Mouse (Mus musculus) heart, embryonic 13.5 days (tissue): ENCODE results near the gene Spop. TPM values are rescaled to one million over a fixed set of nuclear protein-coding genes. Genes with fewer than 3 reads are reported as not detected.

ENCODE experiments used
- ATAC-seq: fragments of 200-750 bp; cut with Nextera tagmentation; 2 replicates; pipeline ENCODE4 v1.8.0; 2017; ENCODE audit warnings: moderate TSS enrichment; ENCODE audit not compliant: insufficient number of reproducible peaks, low FRiP score, low TSS enrichment; ENCODE audit errors: extremely low read depth
- H3K27ac ChIP-seq: fragments of 300-500 bp; sonication (generic); replicated peaks from 2 replicates; pipeline ENCODE4 v1.5.1; 2015; ENCODE audit warnings: moderate library complexity, mild to moderate bottlenecking, inconsistent platforms
- H3K27me3 ChIP-seq: fragments of 300-500 bp; sonication (generic); replicated peaks from 2 replicates; pipeline ENCODE4 v1.6.1; 2015; ENCODE audit warnings: mild to moderate bottlenecking, inconsistent platforms
- H3K36me3 ChIP-seq: fragments of 300-500 bp; sonication (generic); 2 replicates; pipeline ENCODE4 v1.6.1; 2015; ENCODE audit warnings: mild to moderate bottlenecking, inconsistent platforms
- H3K4me1 ChIP-seq: fragments of 300-500 bp; sonication (generic); 2 replicates; pipeline ENCODE4 v1.6.1; 2015; ENCODE audit warnings: inconsistent platforms
- H3K4me2 ChIP-seq: fragments of 300-500 bp; sonication (generic); 2 replicates; pipeline ENCODE4 v1.6.1; 2015; ENCODE audit warnings: inconsistent platforms, mild to moderate bottlenecking, moderate library complexity
- H3K4me3 ChIP-seq: fragments of 300-500 bp; sonication (generic); 2 replicates; pipeline ENCODE4 v1.5.1; 2015; ENCODE audit warnings: moderate library complexity, mild to moderate bottlenecking, inconsistent platforms
- H3K9ac ChIP-seq: fragments of 300-500 bp; sonication (generic); 2 replicates; pipeline ENCODE4 v1.6.1; 2015; ENCODE audit warnings: inconsistent platforms, mild to moderate bottlenecking, moderate library complexity
- H3K9me3 ChIP-seq: fragments of 300-500 bp; sonication (generic); 2 replicates; pipeline ENCODE4 v1.6.1; 2016; ENCODE audit warnings: inconsistent platforms
- WGBS: fragments of 180-500 bp; shearing (Covaris S2); methylation state at CpG from one replicate; pipeline ENCODE4 v1.1.7; 2015; ENCODE audit warnings: mixed read lengths; 5-methylcytosine and 5-hydroxymethylcytosine counted together
- polyA plus RNA-seq: library from polyadenylated mRNA; unstranded; fragments of >200 nt; fragmentation: Nextera tagmentation; extraction: Ambion mirVana; gene quantifications from 2 replicates; pipeline ENCODE4 v1.2.1, GENCODE M21; 2015

The Spop gene
- polyA plus RNA-seq, 1 experiment from 2014 or later, result 105 TPM

DNA sequence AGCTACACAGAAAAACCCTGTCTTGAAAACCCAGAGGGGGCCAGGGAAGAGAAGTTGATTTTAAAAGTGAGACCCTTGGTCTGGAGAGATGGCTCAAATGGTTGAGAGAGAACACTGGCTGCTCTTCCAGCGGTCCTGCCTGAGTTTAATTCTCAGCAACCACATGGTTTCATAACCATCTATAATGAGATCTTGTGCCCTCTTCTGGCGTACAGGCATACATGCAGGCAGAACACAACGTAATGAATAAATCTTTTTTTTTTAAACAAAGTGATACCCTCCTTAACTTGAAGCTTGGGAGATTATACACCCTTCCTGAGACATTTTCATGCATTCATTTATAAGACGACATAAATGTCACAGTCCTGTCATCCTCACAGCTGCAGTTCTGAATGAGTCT, 65.6 kb downstream of the Spop start:
- ATAC-seq, result no peak
- H3K36me3 ChIP-seq, result peaks cover 66% of the 10 kb centered on the region

DNA sequence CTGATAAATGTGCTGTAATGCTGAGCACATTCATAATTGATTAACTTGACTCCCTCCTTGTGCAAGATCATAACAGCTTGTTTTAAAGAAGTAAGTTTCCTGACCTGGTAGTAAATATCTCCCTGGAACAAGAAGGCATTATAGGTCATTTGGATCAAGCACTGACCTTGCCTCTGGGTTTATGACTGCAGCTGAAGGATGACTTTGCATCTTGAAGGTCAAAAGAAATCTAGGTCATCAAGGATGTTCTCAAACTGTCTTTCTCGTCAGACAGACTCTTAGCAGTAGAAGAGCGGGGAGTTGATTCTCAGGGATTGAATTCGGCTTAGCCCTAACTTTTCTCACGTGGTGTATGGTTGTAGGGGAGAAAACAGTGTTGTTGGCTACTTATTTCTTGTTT, 66.8 kb downstream of the Spop start:
- WGBS, result 85% methylated on average over 4 of the region's 4 CpGs
- Histone ChIP-seq H3K9me3 (no peaks in the 10 kb centered on the region), H3K27me3 (no peaks in the 10 kb centered on the region), H3K9ac (no peak overlapping the region), H3K4me1 (no peaks in the 10 kb centered on the region), H3K36me3 (peaks cover 66% of the 10 kb centered on the region), H3K27ac (no peak overlapping the region), H3K4me2 (no peak overlapping the region), H3K4me3 (no peak overlapping the region)
- ATAC-seq, result no peak

More for the DNA sequence above, 65.6 kb downstream of the Spop start:
- WGBS, result 83% methylated on average over 4 of the region's 4 CpGs
- Histone ChIP-seq H3K27ac (no peak overlapping the region), H3K27me3 (no peaks in the 10 kb centered on the region), H3K4me3 (no peak overlapping the region), H3K9ac (no peak overlapping the region), H3K9me3 (no peaks in the 10 kb centered on the region), H3K4me2 (no peak overlapping the region), H3K4me1 (no peaks in the 10 kb centered on the region)

DNA sequence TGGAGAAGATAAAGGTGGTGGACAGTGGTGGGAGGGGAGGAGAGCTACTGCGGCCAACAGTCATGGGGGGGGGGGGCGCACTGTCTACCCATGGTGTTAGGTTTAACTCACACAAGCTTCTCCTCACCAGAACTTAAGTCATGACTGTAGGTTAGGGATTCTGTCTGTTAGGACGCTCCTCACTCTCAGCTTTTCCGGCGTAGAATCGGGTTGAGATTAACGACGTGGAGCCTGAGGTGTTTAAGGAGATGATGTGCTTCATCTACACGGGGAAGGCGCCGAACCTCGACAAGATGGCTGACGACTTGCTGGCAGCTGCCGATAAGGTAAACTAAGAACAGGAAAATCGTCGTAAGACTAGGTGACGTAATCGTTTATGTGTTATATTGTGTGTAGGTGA, 71.8 kb downstream of the Spop start:
- Histone ChIP-seq H3K27ac (no peak overlapping the region), H3K4me2 (no peak overlapping the region), H3K36me3 (peaks cover 81% of the 10 kb centered on the region), H3K4me1 (peaks cover 20% of the 10 kb centered on the region), H3K9ac (no peak overlapping the region), H3K4me3 (no peak overlapping the region), H3K9me3 (no peaks in the 10 kb centered on the region), H3K27me3 (no peaks in the 10 kb centered on the region)
- 92% methylated on average over 18 of the region's 18 CpGs for WGBS
- ATAC-seq, result no peak

DNA sequence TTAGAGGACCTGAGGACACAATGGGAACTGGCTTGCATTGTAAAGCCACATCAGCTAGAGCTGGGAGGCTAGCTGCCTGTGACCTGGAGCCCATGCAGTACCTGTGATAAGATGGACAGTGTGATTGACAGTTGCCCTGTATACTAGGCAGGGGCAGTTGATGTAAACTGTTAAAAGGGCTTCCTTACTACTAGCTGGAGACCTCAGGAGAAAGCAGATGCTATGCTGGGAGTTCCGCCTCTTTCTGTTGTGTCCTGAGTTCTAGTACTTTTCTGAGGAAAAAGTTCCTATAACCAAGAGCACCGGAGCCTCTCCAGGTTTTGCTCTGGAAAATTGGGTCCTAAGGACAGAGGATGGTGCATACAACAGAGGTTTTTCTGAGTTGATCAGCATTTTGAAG, 73.4 kb downstream of the Spop start:
- peaks cover 91% of the 10 kb centered on the region for H3K36me3 ChIP-seq
- peaks cover 27% of the 10 kb centered on the region for H3K4me1 ChIP-seq
- H3K27ac ChIP-seq, result no peak overlapping the region
- H3K4me3 ChIP-seq, result no peak overlapping the region
- H3K9me3 ChIP-seq, result no peaks in the 10 kb centered on the region
- H3K27me3 ChIP-seq, result no peaks in the 10 kb centered on the region
- ATAC-seq, result no peak
- H3K4me2 ChIP-seq, result no peak overlapping the region
- 99% methylated on average over 2 of the region's 2 CpGs for WGBS
- no peak overlapping the region for H3K9ac ChIP-seq

DNA sequence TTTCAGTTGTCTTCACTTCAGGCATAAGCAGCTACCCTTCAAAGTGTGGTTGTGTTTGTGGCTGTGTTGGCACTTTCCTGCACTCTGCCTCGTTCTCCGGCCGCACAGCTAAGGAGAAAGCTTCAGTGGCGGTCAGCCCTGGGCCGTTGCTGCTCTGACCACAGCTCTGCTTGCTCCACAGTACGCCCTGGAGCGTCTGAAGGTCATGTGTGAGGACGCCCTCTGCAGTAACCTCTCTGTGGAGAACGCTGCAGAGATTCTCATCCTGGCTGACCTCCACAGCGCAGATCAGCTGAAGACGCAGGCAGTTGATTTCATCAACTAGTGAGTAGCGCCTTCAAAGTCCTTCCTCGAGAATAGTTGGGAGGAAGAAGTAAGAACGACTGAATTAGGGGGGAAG, 76.2 kb downstream of the Spop start:
- Histone ChIP-seq H3K27me3 (no peaks in the 10 kb centered on the region), H3K27ac (peak overlapping the region; percentile 34), H3K36me3 (peaks cover 91% of the 10 kb centered on the region), H3K9ac (peak overlapping the region; percentile 56), H3K4me3 (no peak overlapping the region), H3K4me1 (peaks cover 27% of the 10 kb centered on the region), H3K4me2 (no peak overlapping the region), H3K9me3 (no peaks in the 10 kb centered on the region)
- peak; percentile 40; the same call in 1 of the 2 replicates for ATAC-seq
- 65% methylated on average over 14 of the region's 14 CpGs for WGBS

DNA sequence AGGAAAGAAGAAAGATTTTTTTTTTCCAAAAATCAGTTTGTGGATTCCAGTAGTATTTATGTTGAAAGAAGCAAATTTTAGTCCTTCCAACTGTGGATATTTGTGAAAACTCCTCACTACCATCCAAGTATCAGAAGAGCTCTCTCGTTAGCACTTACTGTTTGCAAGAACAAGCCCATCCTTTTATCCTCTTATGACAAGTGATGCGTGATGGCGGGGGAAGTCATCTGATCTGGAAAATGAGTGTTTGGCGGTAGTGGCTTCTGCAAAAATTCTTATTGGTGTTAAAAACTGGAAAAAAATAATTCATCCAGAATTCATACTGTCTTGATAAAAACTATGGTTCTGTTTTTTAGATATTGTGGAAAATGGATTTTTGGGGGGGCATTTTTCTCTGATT, 78.4 kb downstream of the Spop start:
- Histone ChIP-seq H3K4me3 (no peak overlapping the region), H3K27me3 (no peaks in the 10 kb centered on the region), H3K27ac (no peak overlapping the region), H3K9ac (no peak overlapping the region), H3K4me2 (no peak overlapping the region), H3K36me3 (peaks cover 81% of the 10 kb centered on the region), H3K9me3 (no peaks in the 10 kb centered on the region), H3K4me1 (peaks cover 27% of the 10 kb centered on the region)
- 88% methylated on average over 4 of the region's 4 CpGs for WGBS
- no peak for ATAC-seq

DNA sequence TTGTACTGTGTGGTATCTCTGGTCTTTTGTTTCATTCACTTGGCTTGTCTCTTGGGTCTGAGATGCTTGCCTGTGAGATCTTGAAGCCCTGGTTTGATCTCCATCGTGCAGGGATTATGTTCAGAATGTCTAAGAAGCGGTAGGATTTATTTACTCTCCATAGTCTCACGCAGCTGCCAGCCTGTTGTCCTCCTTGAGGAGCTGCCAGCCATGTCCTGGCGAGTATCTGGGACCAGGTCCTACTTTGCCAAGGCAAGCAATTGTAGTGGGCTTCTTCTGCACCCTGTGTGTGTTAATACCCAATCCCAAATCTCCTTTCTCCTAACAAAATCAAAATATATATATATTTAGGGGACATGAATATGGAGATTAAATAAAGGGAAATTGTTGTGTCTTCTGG, 79.1 kb downstream of the Spop start:
- H3K36me3 ChIP-seq, result peaks cover 79% of the 10 kb centered on the region
- no peaks in the 10 kb centered on the region for H3K27me3 ChIP-seq
- peaks cover 27% of the 10 kb centered on the region for H3K4me1 ChIP-seq

DNA sequence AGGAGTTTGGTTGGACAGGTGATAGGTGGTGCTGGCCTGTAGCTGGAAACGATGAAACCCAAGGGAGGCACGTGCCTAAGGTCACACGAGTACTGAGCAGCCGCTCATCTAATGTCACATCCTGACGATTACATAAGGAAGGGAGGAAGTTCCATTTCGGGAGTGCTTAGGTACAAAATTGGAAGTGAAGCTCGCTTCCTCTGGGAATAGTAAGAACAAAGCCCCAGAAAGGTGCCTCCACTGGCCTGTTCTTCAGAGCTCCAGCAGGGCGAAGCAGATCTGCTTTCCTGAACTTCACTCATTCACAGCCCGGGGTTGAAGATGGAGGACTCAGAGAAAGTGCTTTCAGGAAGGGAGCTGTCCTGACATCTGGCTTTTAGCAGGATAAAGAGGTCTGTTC, 80.1 kb downstream of the Spop start:
- no peak for ATAC-seq
- H3K27me3 ChIP-seq, result no peaks in the 10 kb centered on the region
- H3K9me3 ChIP-seq, result no peaks in the 10 kb centered on the region
- WGBS, result 78% methylated on average over 9 of the region's 9 CpGs
- no peak overlapping the region for H3K9ac ChIP-seq
- no peak overlapping the region for H3K4me3 ChIP-seq
- H3K27ac ChIP-seq, result no peak overlapping the region
- peaks cover 19% of the 10 kb centered on the region for H3K4me1 ChIP-seq
- no peak overlapping the region for H3K4me2 ChIP-seq
- H3K36me3 ChIP-seq, result peaks cover 76% of the 10 kb centered on the region

More for the DNA sequence above, 79.1 kb downstream of the Spop start:
- ATAC-seq, result no peak
- Histone ChIP-seq H3K4me2 (no peak overlapping the region), H3K9ac (no peak overlapping the region), H3K9me3 (no peaks in the 10 kb centered on the region), H3K27ac (no peak overlapping the region), H3K4me3 (no peak overlapping the region)
- 88% methylated on average over 4 of the region's 4 CpGs for whole genome bisulfite sequencing

DNA sequence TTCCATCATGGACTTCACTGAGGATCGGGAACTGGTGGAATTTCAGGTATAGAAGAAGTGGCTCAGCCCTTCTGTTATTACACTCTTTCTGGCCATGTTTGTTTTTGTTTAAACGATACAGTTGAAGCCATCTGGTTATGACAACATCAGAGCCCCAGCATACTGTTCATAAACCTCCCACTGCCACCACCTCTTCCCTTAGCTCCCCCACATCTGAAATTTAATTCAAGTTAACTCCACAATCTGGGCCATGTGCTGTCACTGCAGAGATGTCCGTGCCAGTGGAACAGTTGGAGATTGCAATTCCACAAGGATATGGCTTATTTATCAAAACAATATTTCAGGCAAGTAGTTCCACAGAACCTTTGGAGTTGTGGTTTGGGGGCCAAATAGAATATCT, 80.5 kb downstream of the Spop start:
- Histone ChIP-seq H3K4me1 (peaks cover 16% of the 10 kb centered on the region), H3K27ac (no peak overlapping the region), H3K36me3 (peaks cover 77% of the 10 kb centered on the region), H3K4me2 (no peak overlapping the region), H3K9me3 (no peaks in the 10 kb centered on the region), H3K4me3 (no peak overlapping the region), H3K27me3 (no peaks in the 10 kb centered on the region), H3K9ac (no peak overlapping the region)
- 83% methylated on average over 3 of the region's 3 CpGs for WGBS
- no peak for ATAC-seq

DNA sequence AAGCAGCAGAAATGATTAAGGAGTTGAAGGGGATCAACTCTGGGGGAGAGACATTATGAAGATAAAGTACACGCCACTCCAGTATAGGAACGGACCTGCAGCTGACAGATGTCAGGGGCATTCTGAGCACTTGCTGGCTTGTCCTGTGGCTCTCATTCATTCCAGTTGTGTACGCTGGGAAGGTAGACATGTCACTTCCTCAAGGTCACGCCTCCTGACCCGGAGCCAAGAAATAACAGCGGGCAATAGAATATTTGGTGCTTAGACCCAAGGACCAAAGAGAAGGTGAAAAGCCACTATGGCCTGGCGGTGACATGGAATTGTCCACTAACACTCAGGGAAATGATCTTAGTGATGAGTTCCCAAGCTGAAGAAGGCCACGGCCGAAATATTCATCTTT, 82.0 kb downstream of the Spop start:
- no peak for ATAC-seq
- Histone ChIP-seq H3K27ac (no peak overlapping the region), H3K4me3 (no peak overlapping the region), H3K27me3 (no peaks in the 10 kb centered on the region), H3K4me2 (no peak overlapping the region), H3K9me3 (no peaks in the 10 kb centered on the region), H3K9ac (no peak overlapping the region), H3K4me1 (peaks cover 4% of the 10 kb centered on the region), H3K36me3 (peaks cover 65% of the 10 kb centered on the region)
- whole genome bisulfite sequencing, result 73% methylated on average over 9 of the region's 9 CpGs

DNA sequence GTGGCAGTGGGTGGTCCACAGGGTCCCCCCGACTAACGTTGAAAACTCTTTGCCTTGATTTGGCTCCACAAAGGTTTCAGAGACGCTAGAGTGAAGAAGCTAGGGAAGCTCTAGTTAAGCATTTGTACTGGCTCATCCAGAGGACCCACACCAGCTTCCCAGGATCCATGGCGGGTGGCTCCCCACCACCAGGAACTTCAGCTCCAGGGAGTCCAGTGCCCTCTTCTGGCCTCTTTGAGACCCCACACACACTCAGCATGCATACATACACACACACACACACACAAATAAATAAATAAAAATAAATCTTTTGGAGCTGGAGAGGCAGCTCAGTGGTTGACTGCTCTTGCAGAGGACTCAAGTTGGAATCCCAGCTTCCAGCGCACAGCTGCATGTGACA, 84.0 kb downstream of the Spop start:
- Histone ChIP-seq H3K36me3 (peaks cover 46% of the 10 kb centered on the region), H3K4me2 (no peak overlapping the region), H3K27me3 (no peaks in the 10 kb centered on the region), H3K9me3 (no peaks in the 10 kb centered on the region), H3K9ac (no peak overlapping the region), H3K27ac (no peak overlapping the region), H3K4me3 (no peak overlapping the region), H3K4me1 (no peaks in the 10 kb centered on the region; the same call in 1 of the 2 replicates)
- no peak for ATAC-seq
- 81% methylated on average over 5 of the region's 5 CpGs for WGBS

DNA sequence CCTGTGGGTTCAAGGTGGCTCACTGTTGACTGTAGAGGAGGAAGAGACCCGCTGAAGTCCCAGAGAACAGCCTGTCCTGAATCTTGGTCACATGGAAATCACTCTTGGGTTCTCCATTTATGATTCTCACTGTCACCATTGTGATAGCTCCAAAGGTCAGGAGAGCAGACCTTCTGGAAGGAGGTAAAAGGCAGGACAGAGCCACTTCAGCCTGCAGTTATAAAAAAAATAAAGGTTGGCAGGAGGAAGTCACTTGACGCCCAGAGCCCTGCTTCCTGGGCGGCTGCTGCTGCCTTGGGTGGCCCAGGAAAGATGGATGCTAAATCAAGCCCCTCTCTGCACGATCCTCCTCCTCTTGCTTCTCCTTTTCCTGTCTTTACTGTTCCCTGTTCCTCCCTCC, 86.5 kb downstream of the Spop start:
- H3K4me3 ChIP-seq, result no peak overlapping the region
- no peaks in the 10 kb centered on the region for H3K9me3 ChIP-seq
- H3K9ac ChIP-seq, result no peak overlapping the region
- H3K4me2 ChIP-seq, result no peak overlapping the region
- H3K36me3 ChIP-seq, result peaks cover 22% of the 10 kb centered on the region
- ATAC-seq, result no peak
- peaks cover 11% of the 10 kb centered on the region for H3K4me1 ChIP-seq
- no peak overlapping the region for H3K27ac ChIP-seq
- no peaks in the 10 kb centered on the region for H3K27me3 ChIP-seq
- 48% methylated on average over 4 of the region's 4 CpGs for WGBS
